Mouse (Mus musculus): ENCODE results near the gene Celsr3. TPM values are rescaled to one million over a fixed set of nuclear protein-coding genes. Genes with fewer than 3 reads are reported as not detected.

Celsr3 gene
- polyA plus RNA-seq, 1 experiment from 2014 or later: 13.8 TPM

GRCm38 (mm10) chr9:108792307-108792706, 33.8 kb upstream of the Celsr3 start:
- no peaks in the 10 kb centered on the region for H3K27me3 ChIP-seq
- H3K9ac ChIP-seq (replicated peaks): 0 out of 2 replicates have a peak overlapping the region, but pooled peaks have one; percentile 20
- peaks cover 77% of the 10 kb centered on the region for H3K4me1 ChIP-seq
- H3K27ac ChIP-seq (replicated peaks): no peak overlapping the region
- peaks cover 17% of the 10 kb centered on the region for H3K36me3 ChIP-seq
- no peaks in the 10 kb centered on the region for H3K9me3 ChIP-seq
- ATAC-seq (ENCODE audit: low FRiP score, low read depth): no peak
- WGBS: 93% methylated on average over 1 of the region's 1 CpGs
- H3K4me2 ChIP-seq (replicated peaks): no peak overlapping the region
- no peak overlapping the region for H3K4me3 ChIP-seq

- ATAC-seq (ENCODE audit: low FRiP score, low read depth): no peak
- Histone ChIP-seq H3K27ac (replicated peaks) (no peak overlapping the region), H3K9me3 (no peaks in the 10 kb centered on the region), H3K9ac (replicated peaks) (0 out of 2 replicates have a peak overlapping the region, but pooled peaks have one; percentile 20), H3K27me3 (no peaks in the 10 kb centered on the region), H3K4me1 (peaks cover 73% of the 10 kb centered on the region), H3K4me2 (replicated peaks) (no peak overlapping the region), H3K4me3 (no peak overlapping the region), H3K36me3 (peaks cover 21% of the 10 kb centered on the region)
- WGBS: 63% methylated on average over 3 of the region's 3 CpGs
These were observed 33.4 kb upstream of the Celsr3 start for GRCm38 (mm10) chr9:108792730-108793129.

DNA sequence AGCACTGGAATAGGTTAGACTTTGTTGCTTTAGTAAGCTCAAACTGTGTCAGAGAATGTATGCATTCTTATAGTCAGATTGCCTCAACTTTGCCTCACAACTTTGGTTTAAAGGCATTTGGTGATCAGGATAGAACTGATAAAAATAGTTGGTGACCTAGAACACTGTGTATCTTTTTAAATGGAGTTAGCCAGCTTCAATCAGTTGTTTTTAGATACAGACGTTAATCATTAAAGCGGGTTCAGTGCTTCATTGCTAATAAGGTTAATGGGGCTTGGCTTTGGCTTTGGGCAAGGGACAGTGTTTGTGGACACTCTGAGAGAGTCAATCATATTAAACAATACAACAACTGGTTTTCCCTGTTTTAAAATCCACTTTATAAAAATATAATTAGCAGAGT, 30.8 kb upstream of the Celsr3 start:
- Histone ChIP-seq H3K4me3 (no peak overlapping the region), H3K9ac (replicated peaks) (no peak overlapping the region), H3K36me3 (peaks cover 45% of the 10 kb centered on the region), H3K27me3 (no peaks in the 10 kb centered on the region), H3K4me2 (replicated peaks) (no peak overlapping the region), H3K4me1 (peaks cover 52% of the 10 kb centered on the region), H3K27ac (replicated peaks) (no peak overlapping the region), H3K9me3 (no peaks in the 10 kb centered on the region)
- 70% methylated on average over 2 of the region's 2 CpGs for WGBS
- ATAC-seq (ENCODE audit: low FRiP score, low read depth): no peak

- peak; percentile 30; the same call in 1 of the 2 replicates for ATAC-seq (ENCODE audit: low FRiP score, low read depth)
- WGBS: 39% methylated on average over 11 of the region's 11 CpGs
- peaks cover 48% of the 10 kb centered on the region for H3K36me3 ChIP-seq
- H3K4me2 ChIP-seq (replicated peaks): peak overlapping the region; percentile 25; the same call in 1 of the 2 replicates
- no peak overlapping the region for H3K4me3 ChIP-seq
- H3K9ac ChIP-seq (replicated peaks): no peak overlapping the region
- peaks cover 52% of the 10 kb centered on the region for H3K4me1 ChIP-seq
- H3K27me3 ChIP-seq: no peaks in the 10 kb centered on the region
- no peaks in the 10 kb centered on the region for H3K9me3 ChIP-seq
- peak overlapping the region; percentile 25; the same call in 1 of the 2 replicates for H3K27ac ChIP-seq (replicated peaks)
These were observed 30.4 kb upstream of the Celsr3 start for GRCm38 (mm10) chr9:108795762-108796161.

GRCm38 (mm10) chr9:108796351-108796981, 29.7 kb upstream of the Celsr3 start:
- Histone ChIP-seq H3K4me1 (peaks cover 48% of the 10 kb centered on the region), H3K9me3 (no peaks in the 10 kb centered on the region), H3K27me3 (no peaks in the 10 kb centered on the region), H3K36me3 (peaks cover 54% of the 10 kb centered on the region), H3K4me3 (no peak overlapping the region), H3K27ac (replicated peaks) (peak overlapping the region; percentile 25; the same call in 1 of the 2 replicates), H3K9ac (replicated peaks) (no peak overlapping the region), H3K4me2 (replicated peaks) (no peak overlapping the region)
- no peak for ATAC-seq (ENCODE audit: low FRiP score, low read depth)
- 72% methylated on average over 4 of the region's 4 CpGs for WGBS

DNA sequence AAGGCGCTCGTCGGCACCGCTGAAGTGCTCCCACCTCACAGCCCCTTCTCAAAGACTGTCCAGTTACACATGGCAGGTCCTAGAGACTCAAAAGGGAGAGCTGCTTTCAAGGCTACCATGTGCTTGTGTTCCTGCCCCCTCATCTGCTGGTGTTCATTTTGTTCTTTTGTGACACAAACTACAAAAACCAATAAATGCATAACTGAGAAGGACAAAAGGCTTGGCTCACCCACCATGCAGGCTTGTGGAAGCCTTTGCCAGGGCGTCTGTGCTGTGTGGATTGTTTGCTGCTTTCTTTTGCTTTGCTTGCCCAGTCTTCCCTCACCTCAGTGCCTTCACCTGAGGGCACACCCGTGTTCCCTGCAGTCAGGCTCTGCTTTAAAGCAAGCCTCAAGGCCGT, 28.6 kb upstream of the Celsr3 start:
- H3K27me3 ChIP-seq: no peaks in the 10 kb centered on the region
- H3K4me2 ChIP-seq (replicated peaks): no peak overlapping the region
- peaks cover 41% of the 10 kb centered on the region for H3K4me1 ChIP-seq
- no peak for ATAC-seq (ENCODE audit: low FRiP score, low read depth)
- H3K4me3 ChIP-seq: no peak overlapping the region
- no peak overlapping the region for H3K9ac ChIP-seq (replicated peaks)
- no peaks in the 10 kb centered on the region for H3K9me3 ChIP-seq
- H3K36me3 ChIP-seq: peaks cover 64% of the 10 kb centered on the region
- no peak overlapping the region for H3K27ac ChIP-seq (replicated peaks)
- 95% methylated on average over 7 of the region's 7 CpGs for WGBS

DNA sequence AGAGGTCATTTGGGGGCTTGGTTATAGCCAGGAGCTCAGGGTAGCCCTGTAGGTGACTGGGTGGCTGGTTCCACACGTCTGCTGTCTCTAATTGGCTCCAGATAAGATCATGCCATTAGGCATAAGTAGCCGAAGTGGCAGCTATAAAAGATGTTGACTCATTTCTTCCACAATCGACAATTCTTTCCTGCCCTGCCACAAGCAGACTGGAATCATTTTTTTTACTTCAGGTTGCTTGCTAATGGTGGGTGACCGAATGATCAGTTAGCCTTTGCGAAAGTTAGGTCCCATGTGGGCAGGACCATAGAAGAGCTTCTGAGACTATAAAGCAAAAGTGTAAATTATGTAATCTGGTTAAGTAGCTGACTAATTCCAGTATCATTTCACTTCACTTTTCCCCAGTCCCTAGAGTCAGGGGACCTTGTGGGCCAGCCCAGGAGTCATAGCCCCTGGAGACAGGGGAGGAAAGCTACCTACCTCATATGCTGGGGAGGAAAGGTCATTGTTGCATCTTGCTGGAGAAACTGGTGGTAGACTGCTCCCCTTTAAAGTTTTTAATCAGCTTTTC, 27.5 kb upstream of the Celsr3 start:
- Histone ChIP-seq H3K4me1 (peaks cover 30% of the 10 kb centered on the region), H3K4me3 (no peak overlapping the region), H3K9ac (replicated peaks) (no peak overlapping the region), H3K27me3 (no peaks in the 10 kb centered on the region), H3K36me3 (peaks cover 75% of the 10 kb centered on the region), H3K4me2 (replicated peaks) (no peak overlapping the region), H3K9me3 (no peaks in the 10 kb centered on the region), H3K27ac (replicated peaks) (no peak overlapping the region)
- WGBS: 86% methylated on average over 5 of the region's 5 CpGs
- no peak for ATAC-seq (ENCODE audit: low FRiP score, low read depth)

DNA sequence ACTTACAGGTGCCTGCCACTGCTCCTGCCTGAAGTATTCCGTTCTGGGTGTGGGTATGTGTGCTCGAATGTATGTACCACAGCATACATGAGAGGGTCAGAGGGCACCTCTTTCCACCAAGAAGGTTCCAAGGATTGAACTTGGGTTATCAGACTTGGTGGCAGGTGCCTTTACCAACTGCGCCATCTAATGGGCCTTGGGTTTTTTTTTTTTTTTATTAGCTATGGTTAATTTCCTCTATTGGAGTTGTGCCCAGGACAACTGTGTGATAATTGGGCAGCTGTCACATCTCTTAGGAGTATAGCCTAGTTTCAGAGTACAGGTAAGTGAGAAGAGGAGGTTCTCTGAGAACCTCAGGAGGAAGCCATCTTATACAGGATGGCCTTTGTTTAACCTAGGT, 26.6 kb upstream of the Celsr3 start:
- H3K4me3 ChIP-seq: no peak overlapping the region
- no peaks in the 10 kb centered on the region for H3K27me3 ChIP-seq
- no peaks in the 10 kb centered on the region for H3K9me3 ChIP-seq
- 85% methylated on average over 3 of the region's 3 CpGs for WGBS
- ATAC-seq (ENCODE audit: low FRiP score, low read depth): no peak
- H3K27ac ChIP-seq (replicated peaks): no peak overlapping the region
- no peak overlapping the region for H3K9ac ChIP-seq (replicated peaks)
- H3K36me3 ChIP-seq: peaks cover 85% of the 10 kb centered on the region
- H3K4me1 ChIP-seq: peaks cover 21% of the 10 kb centered on the region
- H3K4me2 ChIP-seq (replicated peaks): no peak overlapping the region

GRCm38 (mm10) chr9:108805768-108806167, 20.4 kb upstream of the Celsr3 start:
- WGBS: 91% methylated on average over 8 of the region's 8 CpGs
- no peak overlapping the region for H3K27ac ChIP-seq (replicated peaks)
- no peak overlapping the region for H3K4me3 ChIP-seq
- peaks cover 13% of the 10 kb centered on the region for H3K4me1 ChIP-seq
- H3K36me3 ChIP-seq: peaks cover 66% of the 10 kb centered on the region
- no peak overlapping the region for H3K4me2 ChIP-seq (replicated peaks)
- ATAC-seq (ENCODE audit: low FRiP score, low read depth): no peak
- no peaks in the 10 kb centered on the region for H3K27me3 ChIP-seq
- H3K9me3 ChIP-seq: no peaks in the 10 kb centered on the region
- no peak overlapping the region for H3K9ac ChIP-seq (replicated peaks)

GRCm38 (mm10) chr9:108806379-108806778, 19.7 kb upstream of the Celsr3 start:
- Histone ChIP-seq H3K4me2 (replicated peaks) (no peak overlapping the region), H3K4me1 (peaks cover 13% of the 10 kb centered on the region), H3K36me3 (peaks cover 66% of the 10 kb centered on the region), H3K9me3 (no peaks in the 10 kb centered on the region), H3K4me3 (no peak overlapping the region), H3K9ac (replicated peaks) (no peak overlapping the region), H3K27ac (replicated peaks) (no peak overlapping the region), H3K27me3 (no peaks in the 10 kb centered on the region)
- ATAC-seq (ENCODE audit: low FRiP score, low read depth): no peak

DNA sequence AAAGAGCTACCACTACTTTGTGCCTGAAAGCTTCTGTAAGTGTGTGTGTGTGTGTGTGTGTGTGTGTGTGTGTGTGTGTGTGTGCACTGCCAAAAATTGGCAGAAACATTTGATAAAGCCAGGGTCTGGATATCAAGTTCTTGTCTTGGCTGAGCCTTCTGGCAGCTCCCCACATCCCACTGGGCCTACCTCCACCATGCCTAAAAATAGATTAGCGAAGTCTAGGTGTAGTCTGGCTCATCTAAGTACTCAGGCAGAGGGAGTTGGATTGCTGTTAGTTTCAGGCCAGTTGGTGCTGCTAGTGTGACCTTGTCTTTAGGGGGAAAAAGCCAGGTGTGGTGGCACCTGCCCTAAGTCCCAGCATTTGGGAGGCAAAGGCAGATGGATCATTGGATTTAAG, 19.3 kb upstream of the Celsr3 start:
- Histone ChIP-seq H3K9me3 (no peaks in the 10 kb centered on the region), H3K27ac (replicated peaks) (no peak overlapping the region), H3K36me3 (peaks cover 66% of the 10 kb centered on the region), H3K4me3 (no peak overlapping the region), H3K4me1 (peaks cover 13% of the 10 kb centered on the region), H3K9ac (replicated peaks) (no peak overlapping the region), H3K27me3 (no peaks in the 10 kb centered on the region), H3K4me2 (replicated peaks) (no peak overlapping the region)
- ATAC-seq (ENCODE audit: low FRiP score, low read depth): no peak
- WGBS: 96% methylated on average over 1 of the region's 1 CpGs

GRCm38 (mm10) chr9:108807674-108808073, 18.4 kb upstream of the Celsr3 start:
- no peaks in the 10 kb centered on the region for H3K9me3 ChIP-seq
- 69% methylated on average over 5 of the region's 5 CpGs for WGBS
- peaks cover 13% of the 10 kb centered on the region for H3K4me1 ChIP-seq
- ATAC-seq (ENCODE audit: low FRiP score, low read depth): peak; percentile 40; the same call in 1 of the 2 replicates
- H3K36me3 ChIP-seq: peaks cover 66% of the 10 kb centered on the region
- 0 out of 2 replicates have a peak overlapping the region, but pooled peaks have one; percentile 35 for H3K27ac ChIP-seq (replicated peaks)
- H3K27me3 ChIP-seq: no peaks in the 10 kb centered on the region
- H3K4me3 ChIP-seq: peak overlapping the region; percentile 73; the same call in 1 of the 2 replicates
- no peak overlapping the region for H3K9ac ChIP-seq (replicated peaks)
- H3K4me2 ChIP-seq (replicated peaks): no peak overlapping the region; the same call in 1 of the 2 replicates
